Mouse (Mus musculus) liver, embryonic 14.5 days (tissue): ENCODE data around the gene Krr1. TPM values are rescaled to one million over a fixed set of nuclear protein-coding genes. Genes with fewer than 3 reads are reported as not detected.

Source experiments
- ATAC-seq: fragments of 200-750 bp; cut with Nextera tagmentation; 2 replicates; pipeline ENCODE4 v1.8.0; 2017; ENCODE audit warnings: moderate number of reproducible peaks, mild to moderate bottlenecking, moderate library complexity; ENCODE audit not compliant: insufficient read depth
- DNase-seq, 3 experiments: peaks; one replicate each; pipeline ENCODE4 v3.0.0-alpha.2; 2012 to 2013; ENCODE audit warnings: low read depth in 3 of 3, low spot score in 3 of 3
- H3K27ac ChIP-seq: fragments of 300-500 bp; sonication (generic); 2 replicates; pipeline ENCODE4 v1.5.1; 2014; ENCODE audit warnings: moderate library complexity, mild to moderate bottlenecking, control low read depth, inconsistent platforms
- H3K27me3 ChIP-seq: fragments of 300-500 bp; sonication (generic); 2 replicates; pipeline ENCODE4 v1.6.1; 2014; ENCODE audit warnings: mild to moderate bottlenecking, low read length, moderate library complexity; ENCODE audit not compliant: control insufficient read depth, insufficient read depth
- H3K36me3 ChIP-seq: fragments of 300-500 bp; sonication (generic); replicated peaks from 2 replicates; pipeline ENCODE4 v1.6.1; 2014; ENCODE audit warnings: low read depth; ENCODE audit not compliant: control insufficient read depth, insufficient read depth
- H3K4me1 ChIP-seq, 2 experiments: fragments of 200-500 bp in 1 of 2; fragments of 300-500 bp in 1 of 2; sonication (generic) in 1 of 2; replicated peaks; 2 replicates each; pipeline ENCODE4 v1.6.1; 2012 to 2014; ENCODE audit warnings: antibody characterized with exemption in 1 of 2, inconsistent platforms in 1 of 2, low read length in 1 of 2; ENCODE audit not compliant: control insufficient read depth in 2 of 2, insufficient read depth in 2 of 2
- H3K4me2 ChIP-seq: fragments of 300-500 bp; sonication (generic); 2 replicates; pipeline ENCODE4 v1.6.1; 2014; ENCODE audit warnings: low read depth, mild to moderate bottlenecking, control low read depth, moderate library complexity
- H3K4me3 ChIP-seq, 2 experiments: fragments of 200-500 bp in 1 of 2; fragments of 300-500 bp in 1 of 2; sonication (generic) in 1 of 2; 2 replicates each; pipeline ENCODE4 v1.5.1; 2012 to 2014; ENCODE audit warnings: low read depth in 2 of 2, low read length in 2 of 2, mild to moderate bottlenecking in 2 of 2, control low read depth in 1 of 2, inconsistent platforms in 1 of 2, moderate library complexity in 1 of 2; ENCODE audit not compliant: insufficient read depth in 1 of 2
- H3K9ac ChIP-seq: fragments of 300-500 bp; sonication (generic); replicated peaks from 2 replicates; pipeline ENCODE4 v1.6.1; 2014; ENCODE audit warnings: mild to moderate bottlenecking, control low read depth, moderate library complexity
- H3K9me3 ChIP-seq: fragments of 300-500 bp; sonication (generic); 2 replicates; pipeline ENCODE4 v1.6.1; 2016; ENCODE audit warnings: low read length, mixed read lengths; ENCODE audit not compliant: control insufficient read depth
- CTCF ChIP-seq: IDR thresholded peaks from 2 replicates; pipeline ENCODE4 v1.5.1; 2016; ENCODE audit warnings: antibody characterized with exemption, low read depth, control low read depth
- EP300 ChIP-seq: IDR thresholded peaks from 2 replicates; pipeline ENCODE4 v1.6.1; 2016; ENCODE audit warnings: antibody characterized with exemption, low read depth
- WGBS: fragments of 180-500 bp; shearing (Covaris S2); extraction: QIAGEN DNeasy Blood & Tissue Kit; methylation state at CpG from one replicate; pipeline ENCODE4 v1.1.7; 2014; ENCODE audit not compliant: insufficient replicate concordance; 5-methylcytosine and 5-hydroxymethylcytosine counted together
- polyA plus RNA-seq, 2 experiments: library from polyadenylated mRNA; depleted of rRNA in 1 of 2; stranded (reverse) in 1 of 2; unstranded in 1 of 2; fragments of >200 nt; fragmentation: Nextera tagmentation in 1 of 2; extraction: Ambion mirVana in 1 of 2; gene quantifications; 2 replicates each; pipeline versions ENCODE4 v1.2.1 to v1.2.3; 2012 to 2014

Gene Krr1
- polyA plus RNA-seq, 2 experiments, result 9.9 to 22.1 TPM

GRCm38 (mm10) chr10:111971929-111972328 lies 535 bp upstream of the Krr1 start:
- Histone ChIP-seq H3K4me3 (no peak overlapping the region), H3K4me2 (peak overlapping the region; percentile 81), H3K27me3 (no peaks in the 10 kb centered on the region), H3K27ac (no peak overlapping the region), H3K9me3 (no peaks in the 10 kb centered on the region), H3K9ac (no peak overlapping the region), H3K36me3 (no peaks in the 10 kb centered on the region), H3K4me1 (peaks cover 0 to 6% of the 10 kb centered on the region in 2 experiments; a peak in 3 of 4 replicates)
- TF ChIP-seq EP300 (no peak), CTCF (no peak)
- ATAC-seq (no peak), DNase-seq (no peak)
- 72% methylated on average over 3 of the region's 3 CpGs for WGBS

GRCm38 (mm10) chr10:111977584-111977983 lies 5.1 kb downstream of the Krr1 start:
- DNase-seq, result peak in 2 of 3 experiments; percentile 39 to 45
- Histone ChIP-seq H3K27me3 (no peaks in the 10 kb centered on the region), H3K4me2 (no peak overlapping the region), H3K4me3 (no peak overlapping the region), H3K9ac (no peak overlapping the region), H3K27ac (no peak overlapping the region), H3K4me1 (peaks cover 0 to 6% of the 10 kb centered on the region in 2 experiments; a peak in 3 of 4 replicates), H3K9me3 (no peaks in the 10 kb centered on the region), H3K36me3 (peaks cover 17% of the 10 kb centered on the region)
- TF ChIP-seq CTCF (peak; percentile 92), EP300 (no peak)
- WGBS, result 33% methylated on average over 5 of the region's 5 CpGs
- ATAC-seq, result no peak

- DNase-seq, result no peak
- Histone ChIP-seq H3K4me2 (no peak overlapping the region), H3K27ac (no peak overlapping the region), H3K9ac (no peak overlapping the region), H3K27me3 (no peaks in the 10 kb centered on the region), H3K36me3 (peaks cover 35% of the 10 kb centered on the region), H3K9me3 (no peaks in the 10 kb centered on the region), H3K4me1 (no peaks in the 10 kb centered on the region), H3K4me3 (no peak overlapping the region)
- no peak for ATAC-seq
- TF ChIP-seq CTCF (no peak), EP300 (no peak)
- 73% methylated on average over 5 of the region's 5 CpGs for WGBS
Observed at GRCm38 (mm10) chr10:111983070-111983469, 10.6 kb downstream of the Krr1 start.

- Histone ChIP-seq H3K27ac (no peak overlapping the region), H3K36me3 (peaks cover 23% of the 10 kb centered on the region)
- TF ChIP-seq CTCF (no peak), EP300 (peak; percentile 17; the same call in 1 of the 2 replicates)
Observed at GRCm38 (mm10) chr10:111986453-111986852, 14.0 kb downstream of the Krr1 start.

GRCm38 (mm10) chr10:111995803-111996548 lies 23.5 kb downstream of the Krr1 start:
- H3K9ac ChIP-seq, result no peak overlapping the region
- no peak overlapping the region for H3K4me2 ChIP-seq
- H3K9me3 ChIP-seq, result no peaks in the 10 kb centered on the region
- ATAC-seq, result no peak
- H3K27me3 ChIP-seq, result no peaks in the 10 kb centered on the region; the same call in 1 of the 2 replicates
- WGBS, result 54% methylated on average over 11 of the region's 11 CpGs
- TF ChIP-seq CTCF (no peak), EP300 (no peak)
- H3K4me3 ChIP-seq, result no peak overlapping the region
- DNase-seq, result no peak
- no peaks in the 10 kb centered on the region for H3K36me3 ChIP-seq
- peaks cover 5 to 10% of the 10 kb centered on the region in 2 experiments; a peak in 2 of 4 replicates for H3K4me1 ChIP-seq
- no peak overlapping the region for H3K27ac ChIP-seq

More at GRCm38 (mm10) chr10:111986453-111986852, 14.0 kb downstream of the Krr1 start:
- Histone ChIP-seq H3K9me3 (no peaks in the 10 kb centered on the region), H3K27me3 (no peaks in the 10 kb centered on the region), H3K4me1 (no peaks in the 10 kb centered on the region), H3K4me2 (no peak overlapping the region), H3K4me3 (no peak overlapping the region), H3K9ac (no peak overlapping the region)
- no peak for ATAC-seq
- DNase-seq, result no peak
- 72% methylated on average over 6 of the region's 6 CpGs for WGBS
